Mouse (Mus musculus) liver, adult 2 months (tissue): Measurements from ENCODE around the gene Heg1. TPM values are rescaled to one million over a fixed set of nuclear protein-coding genes. Genes with fewer than 3 reads are reported as not detected.

Experiments
- DNase-seq: peaks from one replicate; pipeline ENCODE4 v3.0.0-alpha.2; 2011; ENCODE audit warnings: low read depth, low spot score; ENCODE audit errors: extremely low read depth
- H3K27ac ChIP-seq: fragments of 200-500 bp; replicated peaks from 2 replicates; pipeline ENCODE4 v1.5.1; 2012; ENCODE audit warnings: low read depth, mild to moderate bottlenecking, control low read depth, inconsistent platforms, low read length; ENCODE audit not compliant: insufficient read depth
- H3K27me3 ChIP-seq: fragments of 200-500 bp; 2 replicates; pipeline ENCODE4 v1.6.1; 2012; ENCODE audit warnings: mild to moderate bottlenecking, moderate library complexity, low read length, inconsistent platforms; ENCODE audit not compliant: control insufficient read depth, insufficient read depth
- H3K36me3 ChIP-seq: fragments of 200-500 bp; 2 replicates; pipeline ENCODE4 v1.6.1; 2012; ENCODE audit warnings: low read length, inconsistent platforms; ENCODE audit not compliant: control insufficient read depth, insufficient read depth
- H3K4me1 ChIP-seq: fragments of 200-500 bp; 2 replicates; pipeline ENCODE4 v1.6.1; 2011; ENCODE audit warnings: low read length; ENCODE audit not compliant: control insufficient read depth, insufficient read depth
- H3K4me3 ChIP-seq: fragments of 200-500 bp; 2 replicates; pipeline ENCODE4 v1.5.1; 2011; ENCODE audit warnings: low read depth, mild to moderate bottlenecking, control low read depth, low read length, moderate library complexity; ENCODE audit not compliant: insufficient read depth
- H3K79me2 ChIP-seq: fragments of 200-500 bp; 2 replicates; pipeline ENCODE4 v1.6.1; 2012; ENCODE audit warnings: inconsistent platforms, mild to moderate bottlenecking, low read length, moderate library complexity; ENCODE audit not compliant: control insufficient read depth, insufficient read depth
- H3K9ac ChIP-seq: fragments of 200-500 bp; 2 replicates; pipeline ENCODE4 v1.6.1; 2012; ENCODE audit warnings: low read depth, mild to moderate bottlenecking, control low read depth, inconsistent platforms, low read length
- CTCF ChIP-seq: fragments of 200-500 bp; IDR thresholded peaks from 2 replicates; pipeline ENCODE4 v1.5.1; 2011; ENCODE audit warnings: low read depth, low read length, control low read depth
- POLR2A ChIP-seq: fragments of 200-500 bp; IDR thresholded peaks from 2 replicates; pipeline ENCODE4 v1.6.1; 2011; ENCODE audit warnings: low read length, control low read depth; ENCODE audit not compliant: insufficient read depth; ENCODE audit errors: extremely low read depth
- WGBS: fragments of 180-500 bp; shearing (Covaris S2); methylation state at CpG from one replicate; pipeline ENCODE4 v1.1.7; 2018; 5-methylcytosine and 5-hydroxymethylcytosine counted together
- polyA plus RNA-seq: library from polyadenylated mRNA; depleted of rRNA; stranded (reverse); fragments of >200 nt; gene quantifications from 2 replicates; pipeline ENCODE4 v1.2.3, GENCODE M21; 2012
- total RNA-seq: library from RNA; depleted of rRNA; stranded (reverse); fragments of >200 nt; gene quantifications from 2 replicates; pipeline ENCODE4 v1.2.3, GENCODE M21; 2014

Gene Heg1
- total and polyA plus RNA-seq, 2 experiments, result 5.8 to 8.6 TPM

DNA sequence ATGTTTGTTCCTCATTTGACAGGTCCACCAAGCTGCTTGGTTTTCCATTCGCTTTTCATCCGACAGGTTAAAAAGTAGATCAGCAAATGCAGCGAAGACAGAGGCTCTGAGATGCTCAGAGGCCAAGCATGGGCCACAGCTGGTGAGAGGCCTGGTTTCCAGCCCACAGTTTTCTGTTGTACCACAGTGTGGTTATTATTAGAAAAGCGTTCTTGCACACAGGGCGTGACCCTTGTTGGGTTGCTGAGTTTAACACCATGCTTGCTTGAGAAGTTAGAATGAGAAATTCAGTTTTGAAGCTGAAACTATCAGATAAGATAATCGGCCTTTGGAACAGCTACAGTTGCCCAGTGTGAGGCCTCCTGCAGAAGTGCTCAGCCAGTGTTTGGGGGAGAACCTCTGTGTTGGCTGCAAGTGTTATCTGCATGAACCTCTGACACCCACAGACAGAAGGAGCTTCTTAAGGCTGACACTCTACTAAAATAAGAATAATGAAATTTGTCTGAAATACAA, 48.1 kb downstream of the Heg1 start:
- no peaks in the 10 kb centered on the region for H3K27me3 ChIP-seq
- H3K4me1 ChIP-seq, result no peaks in the 10 kb centered on the region
- H3K4me3 ChIP-seq, result no peak overlapping the region
- H3K9ac ChIP-seq, result no peak overlapping the region
- no peak overlapping the region for H3K27ac ChIP-seq
- DNase-seq, result no peak
- peaks cover 3% of the 10 kb centered on the region for H3K36me3 ChIP-seq
- TF ChIP-seq POLR2A (no peak), CTCF (no peak)
- no peaks in the 10 kb centered on the region for H3K79me2 ChIP-seq
- WGBS, result 83% methylated on average over 6 of the region's 6 CpGs

DNA sequence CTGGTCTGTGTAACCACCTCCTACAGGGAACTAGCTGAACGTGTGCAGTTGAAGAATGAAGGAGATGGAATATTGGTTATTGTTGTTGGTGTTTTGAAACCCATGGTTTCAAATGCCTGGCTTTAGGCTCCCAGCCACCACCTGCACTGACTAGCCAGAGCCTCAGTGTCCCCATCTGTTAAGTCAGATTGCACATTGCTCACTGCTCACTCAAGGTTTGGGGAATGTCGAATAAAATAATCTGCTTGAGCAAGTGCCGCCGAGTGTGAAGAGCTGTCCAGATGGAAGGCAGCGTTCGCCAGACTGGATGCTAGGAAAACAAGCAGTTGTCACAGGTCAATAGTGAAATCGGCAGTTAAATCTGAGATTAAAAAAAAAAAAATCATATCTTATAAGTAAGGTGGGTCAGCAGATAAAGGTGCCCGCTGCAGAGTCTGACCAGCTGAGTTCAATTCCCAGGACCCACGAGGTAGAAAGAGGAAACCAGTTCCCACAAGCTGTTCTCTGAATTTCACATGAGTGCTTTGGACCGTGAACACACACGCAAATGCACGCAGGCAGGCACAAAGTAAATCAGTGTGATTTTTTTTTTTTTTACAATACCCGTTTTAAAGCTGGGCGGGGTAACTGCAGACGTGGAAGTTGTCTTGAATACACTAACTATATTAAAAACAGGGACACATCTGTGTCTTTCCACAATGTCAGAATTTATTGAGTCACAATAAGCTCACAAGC, 48.8 kb downstream of the Heg1 start:
- no peaks in the 10 kb centered on the region for H3K79me2 ChIP-seq
- no peak overlapping the region for H3K4me3 ChIP-seq
- H3K36me3 ChIP-seq, result peaks cover 3% of the 10 kb centered on the region
- no peaks in the 10 kb centered on the region for H3K27me3 ChIP-seq
- H3K4me1 ChIP-seq, result no peaks in the 10 kb centered on the region
- TF ChIP-seq CTCF (no peak), POLR2A (no peak)
- H3K9ac ChIP-seq, result no peak overlapping the region
- no peak overlapping the region for H3K27ac ChIP-seq
- no peak for DNase-seq
- 90% methylated on average over 15 of the region's 15 CpGs for WGBS

DNA sequence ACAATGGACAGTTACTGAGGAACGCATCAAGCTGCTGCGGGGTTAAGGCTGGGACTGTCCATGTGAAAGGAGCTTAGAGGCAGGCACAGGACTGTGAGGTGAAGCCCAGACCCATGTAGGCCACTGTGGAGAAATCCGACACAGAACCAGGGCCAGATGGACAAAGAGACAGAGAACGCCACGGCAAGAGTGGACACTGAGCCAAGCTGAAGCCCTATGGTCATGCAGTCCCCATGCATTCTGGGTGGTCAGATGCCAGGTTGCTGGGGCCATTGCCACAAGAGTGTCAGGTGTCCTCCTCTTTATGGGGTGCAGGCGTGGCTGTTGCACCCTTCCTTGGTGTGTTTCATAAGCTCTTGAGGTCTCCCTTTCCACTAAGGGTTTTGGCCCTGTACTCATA, 49.7 kb downstream of the Heg1 start:
- no peaks in the 10 kb centered on the region for H3K27me3 ChIP-seq
- H3K36me3 ChIP-seq, result peaks cover 3% of the 10 kb centered on the region
- no peaks in the 10 kb centered on the region for H3K79me2 ChIP-seq
- WGBS, result 97% methylated on average over 6 of the region's 6 CpGs
- H3K4me1 ChIP-seq, result peaks cover 4% of the 10 kb centered on the region; the same call in 1 of the 2 replicates
- H3K9ac ChIP-seq, result no peak overlapping the region
- no peak for DNase-seq
- no peak overlapping the region for H3K27ac ChIP-seq
- no peak for TF ChIP-seq CTCF
- no peak for TF ChIP-seq POLR2A
- H3K4me3 ChIP-seq, result no peak overlapping the region

DNA sequence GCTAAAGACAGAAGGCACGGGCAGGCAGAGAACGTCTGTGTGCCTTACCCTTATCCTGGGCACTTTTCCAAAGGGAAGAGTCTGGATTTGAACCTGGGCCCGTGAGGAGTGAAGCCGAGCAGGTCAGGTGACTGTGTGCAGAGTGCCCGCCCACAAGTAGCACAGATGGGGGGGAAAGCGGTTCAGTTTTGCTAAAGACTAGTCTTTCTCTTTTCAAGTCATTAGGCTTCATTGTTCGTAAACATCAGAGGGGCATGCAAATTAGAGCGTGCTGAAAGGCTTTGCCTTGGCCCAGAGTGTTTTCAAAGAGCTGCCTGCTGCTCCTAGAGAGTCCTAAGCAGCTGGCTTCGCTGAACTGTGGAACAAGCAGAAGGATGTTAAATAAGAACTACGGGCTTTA, 50.4 kb downstream of the Heg1 start:
- Histone ChIP-seq H3K27me3 (no peaks in the 10 kb centered on the region), H3K27ac (no peak overlapping the region), H3K79me2 (no peaks in the 10 kb centered on the region), H3K4me3 (no peak overlapping the region), H3K36me3 (peaks cover 3% of the 10 kb centered on the region), H3K4me1 (peaks cover 4% of the 10 kb centered on the region; the same call in 1 of the 2 replicates), H3K9ac (no peak overlapping the region)
- DNase-seq, result no peak
- WGBS, result 83% methylated on average over 10 of the region's 10 CpGs
- TF ChIP-seq CTCF, result no peak
- TF ChIP-seq POLR2A, result no peak

DNA sequence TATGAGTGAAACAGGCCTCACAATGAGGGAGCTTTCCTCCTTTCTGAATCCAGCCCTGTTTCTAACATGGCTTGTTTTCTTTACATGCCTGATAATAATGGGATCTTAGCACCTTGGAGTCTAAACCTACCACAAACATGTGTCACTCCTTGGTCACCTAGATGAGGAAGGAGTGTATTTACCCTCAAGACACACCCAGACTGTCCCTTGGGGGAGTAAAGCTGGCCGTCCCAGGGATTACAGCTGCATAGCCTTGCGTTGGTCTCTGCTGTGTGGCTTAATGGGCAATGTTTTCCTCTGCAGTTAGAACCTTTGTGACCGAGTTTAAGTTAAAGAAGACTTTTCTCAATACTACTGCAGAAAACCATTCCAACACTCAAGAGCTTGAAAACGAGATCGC, 51.1 kb downstream of the Heg1 start:
- no peak overlapping the region for H3K9ac ChIP-seq
- no peaks in the 10 kb centered on the region for H3K79me2 ChIP-seq
- no peak for DNase-seq
- TF ChIP-seq POLR2A (no peak), CTCF (no peak)
- peaks cover 3% of the 10 kb centered on the region for H3K36me3 ChIP-seq
- H3K27me3 ChIP-seq, result no peaks in the 10 kb centered on the region
- 91% methylated on average over 5 of the region's 5 CpGs for WGBS
- H3K27ac ChIP-seq, result no peak overlapping the region
- H3K4me3 ChIP-seq, result no peak overlapping the region
- H3K4me1 ChIP-seq, result peaks cover 6% of the 10 kb centered on the region; the same call in 1 of the 2 replicates

DNA sequence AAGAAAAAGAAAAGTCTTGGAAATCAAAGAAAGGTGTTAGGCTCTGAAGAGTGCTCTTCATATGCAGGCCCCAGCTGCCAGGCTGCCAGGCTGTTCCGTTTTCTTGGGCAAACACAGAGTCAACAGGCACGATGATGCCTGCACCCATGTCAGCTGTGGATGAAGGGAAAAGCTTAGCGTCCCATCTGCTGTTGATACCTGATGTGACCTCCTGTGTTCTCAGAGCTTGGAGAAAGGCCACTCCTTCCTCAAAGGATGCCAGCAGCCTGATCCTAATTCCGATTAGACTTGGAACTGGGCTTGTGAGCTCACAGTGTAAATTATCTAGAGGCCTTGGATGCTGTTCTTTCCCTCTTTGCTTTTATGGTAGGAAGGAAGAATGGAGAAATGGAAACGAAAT, 51.6 kb downstream of the Heg1 start:
- H3K4me3 ChIP-seq, result no peak overlapping the region
- no peak overlapping the region for H3K9ac ChIP-seq
- peaks cover 3% of the 10 kb centered on the region for H3K36me3 ChIP-seq
- H3K27me3 ChIP-seq, result no peaks in the 10 kb centered on the region
- no peak overlapping the region for H3K27ac ChIP-seq
- TF ChIP-seq CTCF, result no peak
- no peak for TF ChIP-seq POLR2A
- H3K4me1 ChIP-seq, result peaks cover 8% of the 10 kb centered on the region; the same call in 1 of the 2 replicates
- 77% methylated on average over 5 of the region's 5 CpGs for WGBS
- no peak for DNase-seq
- H3K79me2 ChIP-seq, result no peaks in the 10 kb centered on the region
